Mouse (Mus musculus) adrenal gland, adult 8-10 months (tissue): Measurements from ENCODE around the gene Kcne4. TPM values are rescaled to one million over a fixed set of nuclear protein-coding genes. Genes with fewer than 3 reads are reported as not detected.
"Not testable (repeated sequence)": the region's sequence is repeated elsewhere in the genome, so short reads cannot be mapped to it uniquely, and the experiment has no call there.

Experiments used
- DNase-seq: peaks from one replicate; pipeline ENCODE4 v3.0.0; 2022
- total RNA-seq, 4 experiments: library from RNA; stranded (reverse); gene quantifications; 2 replicates each; pipeline ENCODE4 v1.2.4; 2022

Gene Kcne4
- 1 to 10 TPM; 6.7 to 9.8 (median 8.4) TPM for total RNA-seq

DNA sequence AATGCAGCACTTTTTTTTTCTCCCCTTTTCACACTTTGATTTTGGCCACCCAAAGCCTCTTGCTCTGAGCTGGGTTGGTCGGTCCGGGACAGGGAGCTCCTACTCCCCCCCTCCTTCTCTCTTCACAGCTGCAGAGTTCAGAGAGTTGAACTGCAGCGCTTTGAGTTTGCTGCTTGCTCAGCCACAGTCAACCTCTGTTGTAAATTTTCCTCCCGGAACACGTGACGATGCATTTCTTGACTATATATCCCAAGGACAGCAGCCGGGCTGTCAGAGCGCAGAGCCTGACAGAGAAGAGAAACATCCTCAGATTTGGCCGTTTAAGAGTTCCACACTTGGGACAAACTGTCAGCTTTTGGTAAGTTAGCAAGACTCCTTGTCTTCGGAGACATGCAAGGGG, at the start of gene Kcne4:
Gene Kcne4 (plus strand): TSS at position 120 of the 400 bp plus-strand sequence.
- no peak for DNase-seq

GRCm38 (mm10) chr1:78781899-78782298, 34.7 kb upstream of the Kcne4 start:
- DNase-seq: peak; percentile 16

DNA sequence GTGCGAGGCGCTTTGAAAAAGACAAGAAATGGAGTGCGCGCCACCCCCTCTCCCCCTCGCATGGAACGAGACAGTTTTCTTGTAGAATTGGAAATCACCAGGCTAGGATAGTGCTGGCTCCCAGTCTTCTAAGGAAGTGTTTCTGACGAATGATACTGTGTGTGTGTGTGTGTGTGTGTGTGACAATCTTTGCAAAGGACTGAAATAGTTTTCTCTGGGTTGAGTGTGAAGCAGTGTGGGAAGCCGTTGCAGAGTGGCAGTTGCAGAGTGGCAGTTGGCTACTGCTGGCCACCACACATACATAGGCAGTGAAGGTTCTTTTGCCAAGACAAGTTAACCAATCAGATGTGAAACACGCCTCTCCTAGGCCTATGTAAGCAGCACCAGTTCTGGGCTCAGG, 31.6 kb upstream of the Kcne4 start:
- DNase-seq: not testable (repeated sequence)

DNA sequence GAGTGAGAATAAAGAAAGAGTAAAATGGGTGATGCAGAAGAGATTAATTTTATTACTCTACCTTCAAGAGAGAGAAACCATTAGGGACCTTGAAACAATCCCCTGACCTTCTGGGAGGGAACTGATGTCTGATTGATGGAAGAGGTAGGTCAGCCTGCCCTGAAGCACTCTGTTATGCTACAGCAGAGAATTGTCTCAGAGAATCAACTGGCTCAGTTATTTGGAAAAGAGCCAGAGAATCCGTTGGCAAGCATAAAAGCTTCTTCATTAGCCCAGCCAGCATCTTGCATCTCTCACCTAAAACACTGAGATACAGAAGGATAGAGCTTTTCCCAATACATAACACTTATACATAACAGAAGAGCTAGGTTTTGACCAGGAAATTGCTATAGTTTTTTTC, 26.8 kb upstream of the Kcne4 start:
- DNase-seq: no peak

DNA sequence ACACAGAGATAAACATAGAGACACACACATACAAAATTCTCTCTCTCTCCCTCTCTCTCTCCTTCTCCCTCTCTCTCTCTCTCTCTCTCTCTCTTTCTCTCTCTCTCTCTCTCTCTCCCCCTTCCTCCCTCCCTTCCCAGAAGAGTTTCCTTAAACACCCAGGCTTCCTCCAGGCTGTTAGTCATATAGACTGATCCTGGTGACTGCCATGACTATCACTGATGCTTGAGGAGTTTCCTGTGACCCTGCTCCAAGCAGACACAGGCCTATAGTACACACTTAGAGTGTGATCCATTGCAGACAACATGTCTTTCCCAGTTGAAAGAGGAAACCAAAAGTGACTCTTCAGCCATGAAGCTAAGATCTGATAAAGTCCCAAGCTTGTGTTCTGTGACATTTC, 9.1 kb upstream of the Kcne4 start:
- DNase-seq: no peak

DNA sequence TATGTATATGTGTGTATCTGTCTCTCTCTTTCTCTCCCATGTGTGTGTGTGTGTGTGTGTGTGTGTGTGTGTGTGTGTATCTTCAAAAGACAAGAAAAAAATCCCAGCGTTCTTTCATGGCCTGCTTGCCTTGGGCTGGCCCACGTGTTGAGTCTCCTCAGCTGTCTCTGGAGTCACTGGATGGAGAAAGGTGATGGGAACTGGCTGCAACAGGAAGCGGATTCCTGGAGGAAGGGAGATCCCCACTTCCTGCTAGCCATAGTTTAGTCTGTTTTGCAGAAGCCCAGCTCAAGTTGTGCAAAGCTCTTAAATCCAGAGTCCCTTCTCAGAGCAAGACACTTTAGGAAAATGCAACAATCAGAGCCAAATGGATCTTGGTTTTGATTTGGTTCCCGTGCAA, 6.7 kb upstream of the Kcne4 start:
- DNase-seq: no peak

DNA sequence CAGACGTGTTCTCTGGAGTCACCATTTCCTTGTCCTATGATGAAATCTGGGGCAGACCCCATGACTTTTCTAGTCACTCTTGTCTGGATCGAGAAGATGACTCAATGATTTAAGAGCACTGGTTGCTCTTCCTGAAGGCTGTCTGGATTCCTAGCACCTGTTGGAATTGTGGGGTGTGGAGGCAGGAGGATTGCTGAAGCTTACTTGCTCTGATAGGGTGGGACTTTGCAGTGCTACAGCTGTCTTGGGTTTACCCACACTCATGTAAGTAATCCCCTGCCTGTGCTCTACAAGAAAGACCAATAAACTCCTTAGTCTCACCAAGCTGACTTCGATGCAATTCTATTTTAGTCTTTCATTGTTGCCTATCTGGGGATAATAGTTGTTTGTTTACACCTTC, 5.7 kb upstream of the Kcne4 start:
- no peak for DNase-seq

DNA sequence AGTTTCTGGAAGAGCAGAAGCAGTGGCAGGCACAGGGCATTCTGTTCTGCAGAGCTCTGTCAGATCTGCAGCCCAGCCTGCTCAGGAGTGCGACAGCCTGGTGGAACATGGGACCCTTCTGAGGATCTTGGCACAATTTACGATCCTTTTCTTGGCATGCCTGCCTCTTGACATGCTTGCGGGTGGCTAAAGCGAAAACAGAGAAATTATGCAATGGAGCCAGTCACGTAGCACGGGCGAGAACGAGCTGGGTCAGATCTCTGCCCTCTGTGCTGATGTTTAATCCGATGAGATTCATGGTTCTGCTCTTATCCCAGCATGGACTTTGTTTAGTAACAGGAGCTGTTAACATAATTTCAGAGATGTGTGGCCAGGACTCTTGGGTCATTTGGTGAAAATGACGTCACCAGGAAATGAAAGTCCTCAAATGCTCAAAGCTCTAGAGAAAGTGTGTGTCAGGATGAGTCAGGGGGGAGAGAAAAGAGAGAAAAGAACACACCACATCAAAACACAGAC, 4.5 kb upstream of the Kcne4 start:
- DNase-seq: no peak

- DNase-seq: no peak
Measured at GRCm38 (mm10) chr1:78817756-78818155, 1.2 kb downstream of the Kcne4 start.

DNA sequence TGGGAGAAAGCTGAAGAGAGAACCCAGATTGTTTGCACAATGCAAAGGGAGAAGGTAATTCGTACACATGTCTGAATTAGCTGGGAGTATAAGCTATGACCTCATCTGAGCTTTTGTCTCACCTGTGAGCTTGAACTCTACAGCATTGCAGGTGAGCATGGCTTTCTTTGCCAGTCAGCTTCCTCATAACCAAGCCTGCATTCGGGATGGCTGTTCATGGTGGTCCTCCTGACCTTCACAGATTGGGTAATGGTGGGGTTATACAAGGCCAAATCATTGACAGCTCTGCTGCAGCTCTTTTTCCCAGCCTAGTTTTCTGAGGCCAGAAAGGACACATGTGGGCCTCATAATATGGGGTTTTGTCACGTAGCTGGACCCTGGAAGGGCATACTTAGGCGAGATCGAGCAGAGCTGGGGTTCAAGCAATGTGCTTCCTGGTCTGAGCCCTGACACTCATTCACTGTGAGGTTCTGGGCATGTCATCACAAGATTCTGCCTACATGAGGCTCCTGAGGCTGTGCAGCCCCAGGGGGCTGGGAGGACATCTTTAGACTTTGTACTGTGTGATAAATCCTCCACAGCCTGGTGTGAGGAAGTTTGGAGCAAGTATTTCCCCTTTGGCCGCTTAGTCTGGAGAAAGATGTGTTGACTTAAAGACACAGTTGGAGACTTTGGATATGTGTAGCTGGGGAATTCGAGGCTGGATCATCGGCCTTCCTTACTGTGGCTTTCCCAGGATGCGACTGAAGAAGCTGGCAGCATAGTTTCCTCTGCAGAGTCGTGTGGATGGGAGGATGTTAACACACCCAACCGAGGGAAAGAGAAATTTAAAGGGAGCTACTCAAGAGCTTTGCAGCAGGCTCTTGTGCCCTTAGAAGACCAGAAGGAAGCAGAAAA, 2.3 kb downstream of the Kcne4 start:
- no peak for DNase-seq

- no peak for DNase-seq
Measured at GRCm38 (mm10) chr1:78819592-78819991, 3.0 kb downstream of the Kcne4 start.

DNA sequence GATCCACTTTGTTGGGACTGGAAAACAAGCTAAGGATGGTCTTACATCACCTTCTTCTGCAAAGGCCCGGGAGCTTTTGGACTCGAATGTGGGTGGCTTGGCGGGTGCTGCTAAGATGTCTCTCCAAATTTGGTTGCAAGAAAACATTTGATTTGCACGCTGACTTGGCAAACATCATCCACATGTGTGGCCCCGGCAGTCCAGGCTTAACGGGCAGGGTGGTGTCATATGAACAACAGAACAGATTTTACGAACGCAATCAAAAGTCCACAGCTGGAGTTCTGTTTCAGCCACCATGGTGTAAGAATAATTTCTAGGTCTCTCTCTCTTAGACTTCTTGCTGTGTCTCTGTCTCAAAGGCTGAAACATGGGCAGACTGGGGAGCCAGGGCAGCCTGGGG, 3.6 kb downstream of the Kcne4 start:
- DNase-seq: no peak

DNA sequence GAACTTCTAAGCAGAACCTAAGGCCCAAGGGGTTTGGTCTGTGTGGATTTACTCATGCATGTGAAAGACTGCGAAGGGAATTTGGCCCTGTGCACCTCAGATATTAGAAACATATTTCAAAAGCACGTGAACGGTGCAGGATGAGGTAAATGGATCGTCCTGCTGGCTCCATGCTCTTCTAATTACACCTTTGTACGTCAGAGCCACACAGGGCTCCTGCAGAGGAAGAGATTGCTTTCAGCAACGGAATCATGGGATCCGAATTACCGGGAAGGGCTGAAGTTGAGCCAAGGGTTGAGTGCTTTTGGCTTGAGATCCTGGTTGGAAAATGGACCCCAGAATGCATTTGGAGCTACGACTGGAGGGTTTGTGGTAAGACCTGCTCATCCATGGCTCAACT, 4.6 kb downstream of the Kcne4 start:
- DNase-seq: no peak

DNA sequence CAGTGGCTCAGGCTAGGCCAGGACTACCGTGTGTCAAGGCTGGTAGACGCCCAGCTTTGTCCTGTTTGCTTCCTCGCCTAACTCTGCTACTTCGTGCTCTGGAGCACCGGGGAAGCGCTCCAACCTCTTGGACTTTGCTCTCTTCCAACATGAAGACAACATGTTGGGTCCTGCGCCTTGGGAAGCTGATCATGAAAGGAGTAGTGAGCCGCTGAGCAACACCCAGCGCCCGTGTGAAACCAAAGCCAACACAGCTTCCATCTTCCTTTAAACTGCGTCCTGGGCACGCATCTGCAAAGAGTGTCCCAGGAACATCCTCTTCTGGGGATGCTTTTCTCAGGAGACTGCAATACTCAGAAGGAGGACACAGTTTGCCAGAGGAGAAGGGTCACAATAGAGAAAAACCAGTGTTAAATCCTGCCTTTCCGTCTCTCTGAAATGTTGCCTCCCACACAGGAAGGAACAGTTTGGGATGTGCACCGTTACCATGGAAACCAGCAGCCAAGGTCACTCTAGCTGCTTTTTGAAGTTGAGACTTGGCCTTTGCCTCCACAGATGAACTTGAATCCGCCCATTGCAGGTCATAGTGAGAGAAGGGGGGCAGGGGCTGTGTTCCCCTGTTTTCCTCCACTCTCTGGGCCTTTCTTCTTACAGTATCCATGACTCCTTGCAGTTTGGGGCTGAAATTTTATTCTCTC, 5.3 kb downstream of the Kcne4 start:
- DNase-seq: peak; percentile 63

GRCm38 (mm10) chr1:78825246-78825645, 8.7 kb downstream of the Kcne4 start:
- no peak for DNase-seq

- DNase-seq: no peak
Measured at GRCm38 (mm10) chr1:78838468-78838867, 21.9 kb downstream of the Kcne4 start.

DNA sequence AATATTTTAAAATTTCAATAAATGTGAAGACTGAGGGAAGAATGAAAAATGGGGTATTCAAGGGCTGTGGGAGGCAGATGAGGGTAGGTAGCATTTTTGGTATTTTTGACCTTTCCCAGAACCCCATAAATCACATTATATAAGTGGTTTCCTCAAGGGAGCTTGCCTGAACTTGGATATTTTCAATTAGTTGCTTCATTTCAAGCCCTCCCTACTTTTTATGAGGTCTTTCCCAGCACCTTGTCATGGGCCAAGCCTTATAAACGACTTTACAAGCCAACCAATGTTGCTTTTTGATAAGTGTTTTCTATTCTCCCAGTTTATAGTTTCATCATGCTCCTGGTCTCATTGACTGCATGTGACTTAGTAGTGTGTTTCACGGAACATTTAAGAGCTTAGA, 24.2 kb downstream of the Kcne4 start:
- no peak for DNase-seq

- DNase-seq: no peak
Measured at GRCm38 (mm10) chr1:78845661-78846060, 29.1 kb downstream of the Kcne4 start.

DNA sequence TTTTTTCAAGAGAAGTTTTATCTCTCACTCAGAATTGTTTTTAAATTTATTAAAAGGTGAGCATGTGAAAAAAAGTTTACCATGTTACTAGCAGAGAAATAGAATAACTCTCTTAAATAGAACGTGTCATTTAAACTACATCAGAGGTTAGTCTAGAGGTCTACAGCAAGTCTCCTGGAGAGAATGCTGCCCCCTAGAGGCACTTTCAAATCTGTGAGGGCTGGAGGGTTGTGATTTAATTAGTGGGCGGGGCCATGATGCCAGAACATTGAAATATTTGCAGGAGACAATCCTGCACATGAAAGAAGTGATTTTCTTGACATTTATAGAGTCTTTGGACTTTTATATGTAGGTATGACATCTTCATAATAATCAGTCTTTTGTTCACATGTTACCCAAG, 29.9 kb downstream of the Kcne4 start:
- DNase-seq: peak; percentile 50

DNA sequence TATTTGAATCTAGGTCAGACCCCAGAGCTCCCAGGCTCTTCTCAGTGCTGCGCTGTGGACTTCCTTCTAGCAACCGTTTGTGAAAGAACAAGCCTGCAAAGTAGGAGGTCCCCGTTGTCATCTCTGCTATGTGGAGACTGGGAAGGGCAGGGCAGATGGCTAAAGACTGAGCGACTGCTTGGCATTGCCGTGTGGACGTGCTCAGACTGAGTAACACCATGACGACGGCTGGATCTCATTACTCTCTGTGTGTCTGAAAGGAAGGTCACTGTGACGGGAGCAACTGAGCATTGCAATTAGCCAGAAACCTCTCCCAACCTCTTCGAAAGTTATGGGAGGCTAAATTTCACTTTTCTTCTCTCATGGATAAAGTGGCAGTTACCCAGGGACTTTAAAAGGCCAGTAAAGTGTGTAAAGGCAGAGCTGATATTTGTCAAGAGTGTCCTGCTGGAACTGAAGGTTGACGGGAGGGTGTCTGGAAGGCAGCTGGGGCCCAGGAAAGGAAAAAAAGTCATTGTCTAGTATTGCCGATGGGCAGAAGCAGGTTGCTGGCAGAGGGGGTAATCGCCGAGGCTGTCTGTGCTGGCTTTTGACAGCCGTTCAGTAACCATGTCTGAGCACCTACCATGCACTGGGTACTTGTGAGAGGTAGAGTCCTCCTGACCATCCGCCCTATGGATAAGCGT, 36.0 kb downstream of the Kcne4 start:
- DNase-seq: peak; percentile 25

DNA sequence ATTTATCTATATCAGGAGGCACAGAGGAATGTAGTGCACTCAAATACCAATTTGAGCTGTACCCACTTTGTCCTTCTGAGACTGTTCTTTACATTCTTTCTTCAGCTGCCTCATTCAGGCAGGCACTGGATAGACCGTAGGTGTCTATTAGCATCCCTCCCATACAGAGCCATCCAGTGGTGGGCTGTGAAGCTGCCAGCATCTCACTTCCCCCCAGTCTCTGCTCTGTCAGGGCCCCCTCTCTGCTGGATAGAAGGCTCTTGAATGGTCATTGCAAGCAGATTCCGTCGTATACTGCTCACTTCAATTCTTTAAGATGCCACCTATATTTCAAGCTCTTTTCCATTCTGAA, 36.5 kb downstream of the Kcne4 start:
- no peak for DNase-seq

GRCm38 (mm10) chr1:78854306-78854705, 37.7 kb downstream of the Kcne4 start:
- DNase-seq: no peak

- no peak for DNase-seq
Measured at GRCm38 (mm10) chr1:78859573-78859972, 43.0 kb downstream of the Kcne4 start.
